Mouse (Mus musculus) kidney, embryonic 16.5 days (tissue): ENCODE results near the gene Hist2h2ab. TPM values are rescaled to one million over a fixed set of nuclear protein-coding genes. Genes with fewer than 3 reads are reported as not detected.
"Not testable (repeated sequence)": the region's sequence is repeated elsewhere in the genome, so short reads cannot be mapped to it uniquely, and the experiment has no call there.

ENCODE experiments used
- ATAC-seq: fragments of 200-750 bp; cut with Nextera tagmentation; 2 replicates; pipeline ENCODE4 v1.8.0; 2017; ENCODE audit warnings: moderate TSS enrichment; ENCODE audit not compliant: low FRiP score, low TSS enrichment
- H3K27ac ChIP-seq: fragments of 300-500 bp; sonication (generic); 2 replicates; pipeline ENCODE4 v1.5.1; 2014; ENCODE audit warnings: low read length
- H3K27me3 ChIP-seq: fragments of 300-500 bp; sonication (generic); 2 replicates; pipeline ENCODE4 v1.6.1; 2014; ENCODE audit warnings: low read length, control low read depth, mixed read lengths; ENCODE audit not compliant: insufficient read depth
- H3K36me3 ChIP-seq: fragments of 300-500 bp; sonication (generic); 2 replicates; pipeline ENCODE4 v1.6.1; 2014; ENCODE audit warnings: low read length, control low read depth, mixed read lengths; ENCODE audit not compliant: insufficient read depth
- H3K4me1 ChIP-seq: fragments of 300-500 bp; sonication (generic); 2 replicates; pipeline ENCODE4 v1.6.1; 2014; ENCODE audit warnings: low read length, control low read depth, mixed read lengths; ENCODE audit not compliant: insufficient read depth
- H3K4me2 ChIP-seq: fragments of 300-500 bp; sonication (generic); replicated peaks from 2 replicates; pipeline ENCODE4 v1.6.1; 2014; ENCODE audit warnings: low read depth, low read length
- H3K4me3 ChIP-seq: fragments of 300-500 bp; sonication (generic); 2 replicates; pipeline ENCODE4 v1.5.1; 2014; ENCODE audit warnings: mild to moderate bottlenecking, low read length
- H3K9ac ChIP-seq: fragments of 300-500 bp; sonication (generic); replicated peaks from 2 replicates; pipeline ENCODE4 v1.6.1; 2014; ENCODE audit warnings: low read length
- H3K9me3 ChIP-seq: fragments of 300-500 bp; sonication (generic); 2 replicates; pipeline ENCODE4 v1.6.1; 2016; ENCODE audit warnings: low read length, control low read depth
- WGBS: fragments of 180-500 bp; shearing (Covaris S2); extraction: QIAGEN DNeasy Blood & Tissue Kit; methylation state at CpG from one replicate; pipeline ENCODE4 v1.1.7; 2014; 5-methylcytosine and 5-hydroxymethylcytosine counted together
- microRNA-seq: library from miRNA; unstranded; fragments of <30 nt; microRNA quantifications from one replicate; pipeline ENCODE4, GENCODE M21; 2016
- polyA plus RNA-seq: library from polyadenylated mRNA; unstranded; fragments of >200 nt; fragmentation: Nextera tagmentation; extraction: Ambion mirVana; gene quantifications from 2 replicates; pipeline ENCODE4 v1.2.1, GENCODE M21; 2015

Hist2h2ab gene
- polyA plus RNA-seq, 1 experiment from 2014 or later, result 0.87 TPM

DNA sequence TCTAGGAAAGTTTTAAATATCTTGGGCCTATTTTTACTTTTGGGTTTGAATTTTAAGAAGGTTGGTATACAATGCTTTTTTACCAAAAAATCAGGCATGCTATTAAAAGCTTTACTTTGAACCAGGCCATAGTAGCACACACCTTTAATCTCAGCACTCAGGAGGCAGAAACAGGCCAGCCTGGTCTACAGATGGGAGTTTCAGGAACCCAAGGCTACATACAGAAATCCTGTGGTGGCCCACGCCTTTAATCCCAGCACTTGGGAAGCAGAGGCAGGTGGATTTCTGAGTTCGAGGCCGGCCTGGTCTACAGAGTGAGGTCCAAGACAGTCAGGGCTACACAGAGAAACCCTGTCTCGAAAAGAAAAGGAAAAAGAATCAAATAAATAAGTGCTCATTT is 47.9 kb downstream of the Hist2h2ab start:
- Histone ChIP-seq H3K4me3 (no peak overlapping the region), H3K27me3 (no peaks in the 10 kb centered on the region), H3K9ac (peak overlapping the region; percentile 26), H3K9me3 (no peaks in the 10 kb centered on the region), H3K27ac (peak overlapping the region; percentile 97), H3K4me2 (0 out of 2 replicates have a peak overlapping the region, but pooled peaks have one; percentile 50), H3K36me3 (no peaks in the 10 kb centered on the region), H3K4me1 (peaks cover 24% of the 10 kb centered on the region)
- WGBS, result 76% methylated on average over 4 of the region's 4 CpGs
- no peak for ATAC-seq

DNA sequence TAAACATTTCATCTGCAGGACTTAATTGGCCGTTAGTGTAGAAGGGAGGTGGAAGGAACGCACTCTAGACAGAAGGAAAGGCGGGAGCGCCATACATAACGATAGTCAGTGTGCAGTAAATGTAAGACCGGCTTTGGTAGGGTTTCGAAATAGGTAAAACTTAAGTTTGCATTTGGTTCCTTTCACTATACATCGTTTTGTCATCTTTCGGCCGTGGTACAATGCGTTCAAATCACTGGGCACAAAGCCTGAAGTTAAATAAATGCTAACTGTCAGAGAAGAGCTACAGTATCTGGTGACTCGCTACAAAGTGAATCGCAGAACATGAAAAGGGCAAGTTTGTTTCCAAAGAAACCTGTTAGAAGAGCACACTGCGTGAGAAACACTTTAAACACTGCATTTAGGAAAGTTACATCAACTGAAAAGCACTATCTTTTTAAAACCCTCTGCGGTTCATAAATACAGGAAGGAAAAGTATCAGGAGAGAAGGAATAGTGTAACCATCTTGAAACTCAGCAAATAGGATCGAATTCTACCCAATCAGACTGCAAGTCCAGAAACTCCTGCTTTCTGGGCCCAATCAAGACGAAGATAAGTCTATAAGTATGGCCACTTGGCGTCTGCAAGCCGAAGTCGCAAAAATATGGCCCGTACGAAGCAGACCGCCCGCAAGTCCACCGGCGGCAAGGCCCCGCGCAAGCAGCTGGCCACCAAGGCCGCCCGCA is 48.5 kb downstream of the Hist2h2ab start, which contains the start of gene Hist2h3b:
TSS of gene Hist2h3b (plus strand) at position 604 of the 725 bp plus-strand sequence.
- Histone ChIP-seq H3K27me3 (no peaks in the 10 kb centered on the region), H3K36me3 (no peaks in the 10 kb centered on the region), H3K27ac (peak within 1 kb of the TSS; percentile 98), H3K4me1 (peaks cover 24% of the 10 kb centered on the region), H3K9ac (peak within 1 kb of the TSS; percentile 69), H3K4me2 (peak within 1 kb of the TSS; percentile 67), H3K4me3 (peak within 1 kb of the TSS; percentile 66), H3K9me3 (no peaks in the 10 kb centered on the region)
- ATAC-seq, result peak; percentile 73
- 19% methylated on average over 28 of the region's 30 CpGs for WGBS

DNA sequence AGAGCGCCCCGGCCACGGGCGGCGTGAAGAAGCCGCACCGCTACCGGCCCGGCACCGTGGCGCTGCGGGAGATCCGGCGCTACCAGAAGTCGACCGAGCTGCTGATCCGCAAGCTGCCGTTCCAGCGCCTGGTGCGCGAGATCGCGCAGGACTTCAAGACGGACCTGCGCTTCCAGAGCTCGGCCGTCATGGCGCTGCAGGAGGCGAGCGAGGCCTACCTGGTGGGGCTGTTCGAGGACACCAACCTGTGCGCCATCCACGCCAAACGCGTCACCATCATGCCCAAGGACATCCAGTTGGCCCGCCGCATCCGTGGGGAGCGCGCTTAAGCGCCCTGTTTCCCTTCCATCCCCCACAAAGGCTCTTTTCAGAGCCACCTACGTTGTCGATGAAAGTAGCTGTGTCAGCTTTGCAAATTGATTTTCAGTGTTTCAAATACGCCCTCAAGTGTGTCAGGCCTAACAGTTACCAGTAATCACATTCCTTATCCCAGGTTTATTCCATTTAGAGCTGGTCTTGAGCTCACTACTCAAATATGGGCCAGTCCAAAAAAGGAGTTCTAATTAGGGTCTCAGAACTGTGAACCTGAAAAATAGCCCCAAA is 49.2 kb downstream of the Hist2h2ab start:
- H3K27ac ChIP-seq, result peak overlapping the region; percentile 98

More for the DNA sequence above, 49.2 kb downstream of the Hist2h2ab start:
- Histone ChIP-seq H3K4me3 (peak overlapping the region; percentile 66), H3K4me2 (peak overlapping the region; percentile 67), H3K4me1 (peaks cover 23% of the 10 kb centered on the region), H3K9ac (peak overlapping the region; percentile 69)
- H3K9me3 ChIP-seq, H3K27me3 ChIP-seq, H3K36me3 ChIP-seq: not testable (repeated sequence)
- WGBS, result 2% methylated on average over 9 of the region's 44 CpGs
- peak; percentile 53 for ATAC-seq

Small RNA genes within 50 kb of the gene (microRNA-seq; reads per million reads assigned to microRNA genes)
- not detected for gene Gm44492
- not detected for gene Gm47311
- gene Gm47313, result not detected

Other genes with a start within 250 kb of the Hist2h2ab start
- 29.0 and 32.8 TPM in 2 replicates for gene Plekho1, start 223.9 kb upstream of the Hist2h2ab start, polyA plus RNA-seq
- gene Vps45, start 161.4 kb upstream of the Hist2h2ab start, polyA plus RNA-seq, result 34.9 and 37.0 TPM in 2 replicates
- 14.9 and 18.1 TPM in 2 replicates for gene Otud7b, start 115.3 kb upstream of the Hist2h2ab start, polyA plus RNA-seq
- gene Mtmr11, start 57.9 kb upstream of the Hist2h2ab start, polyA plus RNA-seq, result 26.3 and 30.8 TPM in 2 replicates
- gene Sf3b4, start 47.5 kb upstream of the Hist2h2ab start, polyA plus RNA-seq, result 186 and 199 TPM in 2 replicates
- 5.1 TPM in 2 replicates for gene Sv2a, start 38.7 kb upstream of the Hist2h2ab start, polyA plus RNA-seq
- 50.1 and 51.3 TPM in 2 replicates for gene Bola1, start 156 bp upstream of the Hist2h2ab start, polyA plus RNA-seq
- 7.0 and 7.5 TPM in 2 replicates for gene Hist2h2ac, start 1.0 kb downstream of the Hist2h2ab start, polyA plus RNA-seq
- 11.1 and 16.9 TPM in 2 replicates for gene Hist2h2be, start 1.3 kb downstream of the Hist2h2ab start, polyA plus RNA-seq
- gene Hist2h3c2, start 19.3 kb downstream of the Hist2h2ab start, polyA plus RNA-seq, result 3.1 and 3.7 TPM in 2 replicates
- gene Hist2h2aa2, start 20.4 kb downstream of the Hist2h2ab start, polyA plus RNA-seq, result 46.3 and 49.3 TPM in 2 replicates
- gene Hist2h2aa1, start 25.6 kb downstream of the Hist2h2ab start, polyA plus RNA-seq, result 12.9 and 14.2 TPM in 2 replicates
- gene Hist2h3c1, start 26.8 kb downstream of the Hist2h2ab start, polyA plus RNA-seq, result 0.24 and 1.1 TPM in 2 replicates
- gene Hist2h4, start 43.4 kb downstream of the Hist2h2ab start, polyA plus RNA-seq, result 8.0 and 10.8 TPM in 2 replicates
- gene Hist2h3b, start 48.8 kb downstream of the Hist2h2ab start, polyA plus RNA-seq, result 35.4 and 45.1 TPM in 2 replicates
- gene Hist2h2bb, start 49.9 kb downstream of the Hist2h2ab start, polyA plus RNA-seq, result 14.8 TPM in 2 replicates
- gene Fcgr1, start 74.1 kb downstream of the Hist2h2ab start, polyA plus RNA-seq, result 1.9 and 2.7 TPM in 2 replicates
- gene BC107364, start 232.4 kb downstream of the Hist2h2ab start, polyA plus RNA-seq, result 0.25 TPM in 1 of 2 replicates, not detected in the other